Mouse (Mus musculus) liver, adult 2 months (tissue): ENCODE measurements around the gene Cyfip1. TPM values are rescaled to one million over a fixed set of nuclear protein-coding genes. Genes with fewer than 3 reads are reported as not detected.

Experiments used
- DNase-seq: peaks from one replicate; pipeline ENCODE4 v3.0.0-alpha.2; 2011; ENCODE audit warnings: low read depth, low spot score; ENCODE audit errors: extremely low read depth
- H3K27ac ChIP-seq: fragments of 200-500 bp; replicated peaks from 2 replicates; pipeline ENCODE4 v1.5.1; 2012; ENCODE audit warnings: low read depth, mild to moderate bottlenecking, control low read depth, inconsistent platforms, low read length; ENCODE audit not compliant: insufficient read depth
- H3K27me3 ChIP-seq: fragments of 200-500 bp; 2 replicates; pipeline ENCODE4 v1.6.1; 2012; ENCODE audit warnings: mild to moderate bottlenecking, moderate library complexity, low read length, inconsistent platforms; ENCODE audit not compliant: control insufficient read depth, insufficient read depth
- H3K36me3 ChIP-seq: fragments of 200-500 bp; 2 replicates; pipeline ENCODE4 v1.6.1; 2012; ENCODE audit warnings: low read length, inconsistent platforms; ENCODE audit not compliant: control insufficient read depth, insufficient read depth
- H3K4me1 ChIP-seq: fragments of 200-500 bp; 2 replicates; pipeline ENCODE4 v1.6.1; 2011; ENCODE audit warnings: low read length; ENCODE audit not compliant: control insufficient read depth, insufficient read depth
- H3K4me3 ChIP-seq: fragments of 200-500 bp; 2 replicates; pipeline ENCODE4 v1.5.1; 2011; ENCODE audit warnings: low read depth, mild to moderate bottlenecking, control low read depth, low read length, moderate library complexity; ENCODE audit not compliant: insufficient read depth
- H3K79me2 ChIP-seq: fragments of 200-500 bp; 2 replicates; pipeline ENCODE4 v1.6.1; 2012; ENCODE audit warnings: inconsistent platforms, mild to moderate bottlenecking, low read length, moderate library complexity; ENCODE audit not compliant: control insufficient read depth, insufficient read depth
- H3K9ac ChIP-seq: fragments of 200-500 bp; 2 replicates; pipeline ENCODE4 v1.6.1; 2012; ENCODE audit warnings: low read depth, mild to moderate bottlenecking, control low read depth, inconsistent platforms, low read length
- CTCF ChIP-seq: fragments of 200-500 bp; IDR thresholded peaks from 2 replicates; pipeline ENCODE4 v1.5.1; 2011; ENCODE audit warnings: low read depth, low read length, control low read depth
- POLR2A ChIP-seq: fragments of 200-500 bp; IDR thresholded peaks from 2 replicates; pipeline ENCODE4 v1.6.1; 2011; ENCODE audit warnings: low read length, control low read depth; ENCODE audit not compliant: insufficient read depth; ENCODE audit errors: extremely low read depth
- WGBS: fragments of 180-500 bp; shearing (Covaris S2); methylation state at CpG from one replicate; pipeline ENCODE4 v1.1.7; 2018; 5-methylcytosine and 5-hydroxymethylcytosine counted together
- polyA plus RNA-seq: library from polyadenylated mRNA; depleted of rRNA; stranded (reverse); fragments of >200 nt; gene quantifications from 2 replicates; pipeline ENCODE4 v1.2.3, GENCODE M21; 2012; rRNA removed
- total RNA-seq: library from RNA; depleted of rRNA; stranded (reverse); fragments of >200 nt; gene quantifications from 2 replicates; pipeline ENCODE4 v1.2.3, GENCODE M21; 2014; rRNA removed

Cyfip1 gene
- total RNA-seq (44.8 and 45.0 TPM in 2 replicates), polyA plus RNA-seq (14.0 and 17.3 TPM in 2 replicates)

DNA sequence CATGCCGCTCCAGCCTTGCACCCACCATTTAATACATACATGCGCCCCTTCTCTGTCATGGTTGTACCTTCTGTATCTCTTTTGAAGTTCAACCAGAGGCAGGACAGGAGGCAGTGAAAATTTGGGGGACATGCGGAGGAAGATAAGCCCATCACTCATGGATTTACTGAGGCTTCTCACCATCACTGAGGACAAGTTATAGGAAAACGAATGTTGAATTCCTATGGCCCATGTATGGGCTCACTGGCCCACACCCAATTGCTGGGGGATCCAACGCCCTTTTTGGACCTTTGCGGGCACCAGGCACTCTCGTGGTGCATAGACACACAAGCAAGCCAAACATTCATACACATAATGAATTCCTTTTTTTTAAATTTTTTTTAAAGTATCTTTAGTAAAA lies at the start of gene Cyfip1:
Gene Cyfip1, plus strand, starts transcription at position 301 of the 400 bp plus-strand sequence.
- WGBS = 61% methylated on average over 7 of the region's 7 CpGs
- Histone ChIP-seq H3K27me3 (no peaks in the 10 kb centered on the region), H3K27ac (peak within 1 kb of the TSS; percentile 64), H3K36me3 (no peaks in the 10 kb centered on the region), H3K79me2 (peaks cover 14% of the 10 kb centered on the region; the same call in 1 of the 2 replicates), H3K4me1 (peaks cover 4% of the 10 kb centered on the region; the same call in 1 of the 2 replicates), H3K9ac (peak within 1 kb of the TSS; percentile 86), H3K4me3 (peak within 1 kb of the TSS; percentile 83)
- DNase-seq = no peak
- TF ChIP-seq POLR2A (no peak), CTCF (no peak)

DNA sequence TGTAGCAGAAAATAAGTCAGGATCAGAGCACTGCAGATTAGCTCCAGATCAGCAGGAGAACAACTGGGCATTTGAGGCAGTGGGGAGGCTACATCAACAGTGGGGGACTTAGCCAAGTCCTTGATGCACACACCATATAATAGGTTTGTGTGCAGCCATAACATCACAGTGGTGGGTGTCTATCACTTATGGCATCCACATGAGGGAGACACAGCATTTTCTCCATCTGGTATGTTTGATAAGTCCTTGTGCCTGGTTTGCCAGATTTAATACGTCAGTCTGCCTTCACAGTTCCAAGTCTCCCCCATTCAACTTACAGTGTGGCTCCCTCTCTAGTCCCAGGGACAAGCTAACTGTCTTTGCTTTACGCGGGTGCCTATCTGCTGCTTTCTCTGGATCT lies 49.3 kb upstream of the Cyfip1 start:
- H3K27ac ChIP-seq = no peak overlapping the region
- 89% methylated on average over 3 of the region's 3 CpGs for WGBS
- H3K9ac ChIP-seq = no peak overlapping the region
- no peak for TF ChIP-seq POLR2A
- no peak for TF ChIP-seq CTCF
- no peak for DNase-seq
- H3K4me1 ChIP-seq = peaks cover 4% of the 10 kb centered on the region; the same call in 1 of the 2 replicates
- H3K36me3 ChIP-seq = peaks cover 6% of the 10 kb centered on the region; the same call in 1 of the 2 replicates
- H3K4me3 ChIP-seq = no peak overlapping the region
- 0 out of 2 replicates have a peak, but pooled peaks cover 5% of the 10 kb centered on the region for H3K79me2 ChIP-seq
- H3K27me3 ChIP-seq = no peaks in the 10 kb centered on the region

DNA sequence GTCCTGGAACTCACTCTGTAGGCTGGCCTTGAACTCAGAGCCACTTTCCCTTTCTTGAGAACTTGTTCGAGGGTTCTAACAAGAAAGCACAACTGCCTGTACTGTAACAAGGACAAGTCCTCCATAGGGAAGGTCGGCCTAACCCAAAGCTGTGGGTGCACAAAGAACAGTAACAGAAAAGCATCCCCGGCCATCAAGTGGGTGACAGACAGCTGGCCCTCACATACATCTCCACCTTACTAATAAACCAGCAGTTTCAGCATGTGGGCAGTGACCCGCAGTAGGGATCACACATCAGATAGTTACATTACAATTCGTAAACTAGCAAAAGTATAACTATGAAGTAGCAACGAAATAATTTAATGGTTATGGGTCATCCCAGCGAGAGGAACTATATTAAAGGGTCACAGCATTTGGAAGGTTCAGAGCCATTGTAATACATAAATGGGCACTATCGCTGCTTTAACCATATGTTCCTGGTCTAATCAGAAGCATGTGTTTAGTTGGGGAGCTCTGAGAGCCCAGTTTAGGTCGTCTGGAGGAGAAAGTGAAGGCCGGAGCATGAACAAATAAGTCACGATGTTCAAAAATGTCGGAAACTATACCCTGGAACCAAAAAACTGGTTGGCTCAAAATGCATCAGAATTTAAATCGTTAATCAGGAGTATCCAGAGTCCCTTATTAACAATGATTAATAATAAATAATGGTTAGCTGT lies 48.2 kb upstream of the Cyfip1 start:
- WGBS = 46% methylated on average over 13 of the region's 13 CpGs
- peaks cover 4% of the 10 kb centered on the region; the same call in 1 of the 2 replicates for H3K4me1 ChIP-seq
- no peaks in the 10 kb centered on the region for H3K27me3 ChIP-seq
- H3K79me2 ChIP-seq = 0 out of 2 replicates have a peak, but pooled peaks cover 5% of the 10 kb centered on the region
- H3K9ac ChIP-seq = no peak overlapping the region
- no peak overlapping the region for H3K27ac ChIP-seq
- no peak for TF ChIP-seq POLR2A
- no peak for TF ChIP-seq CTCF
- no peak for DNase-seq
- peak overlapping the region; percentile 90 for H3K4me3 ChIP-seq
- peaks cover 11% of the 10 kb centered on the region; the same call in 1 of the 2 replicates for H3K36me3 ChIP-seq

DNA sequence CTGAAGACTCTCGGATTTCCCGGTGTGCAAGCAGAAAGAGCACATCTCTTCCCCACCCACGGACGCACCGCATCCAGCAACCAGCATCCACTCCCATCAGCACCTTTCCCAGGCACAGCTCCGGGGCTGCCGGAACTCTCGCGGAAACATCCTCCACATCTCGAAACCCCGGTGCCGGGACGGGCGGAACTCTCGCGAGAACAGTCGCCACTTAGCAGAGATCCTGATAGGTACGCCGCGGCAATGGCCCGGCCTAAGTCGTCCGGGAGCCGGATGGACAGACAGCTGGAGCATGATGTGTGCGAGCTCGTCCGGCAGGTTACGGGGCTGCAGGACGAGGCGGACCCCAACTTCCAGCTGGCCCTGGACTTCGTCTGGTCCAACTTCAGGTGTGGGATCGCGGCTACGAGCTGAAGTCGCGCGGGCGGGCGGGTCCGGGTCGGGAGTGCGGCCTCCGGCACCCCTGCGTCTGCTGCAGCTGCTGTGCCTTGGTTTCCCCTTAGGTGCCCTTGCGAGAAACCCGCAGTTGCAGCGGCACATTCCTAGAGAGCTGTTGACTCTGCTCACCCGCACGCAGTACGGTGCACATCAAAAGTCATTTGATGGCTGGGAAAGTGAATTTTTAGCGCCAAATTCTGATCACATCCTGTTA lies 47.5 kb upstream of the Cyfip1 start, which contains the start of gene Tubgcp5:
Gene Tubgcp5, plus strand, starts transcription at position 203 of the 652 bp plus-strand sequence.
- H3K27ac ChIP-seq = no peak within 1 kb of the TSS
- peak within 1 kb of the TSS; percentile 89 for H3K9ac ChIP-seq
- TF ChIP-seq POLR2A (peak; percentile 61; the same call in 1 of the 2 replicates), CTCF (no peak)
- H3K27me3 ChIP-seq = no peaks in the 10 kb centered on the region
- H3K79me2 ChIP-seq = 0 out of 2 replicates have a peak, but pooled peaks cover 5% of the 10 kb centered on the region
- H3K4me3 ChIP-seq = peak within 1 kb of the TSS; percentile 90
- peaks cover 4% of the 10 kb centered on the region; the same call in 1 of the 2 replicates for H3K4me1 ChIP-seq
- DNase-seq = peak; percentile 86
- WGBS = under 1% methylated on average over 51 of the region's 51 CpGs
- peaks cover 14% of the 10 kb centered on the region; the same call in 1 of the 2 replicates for H3K36me3 ChIP-seq

DNA sequence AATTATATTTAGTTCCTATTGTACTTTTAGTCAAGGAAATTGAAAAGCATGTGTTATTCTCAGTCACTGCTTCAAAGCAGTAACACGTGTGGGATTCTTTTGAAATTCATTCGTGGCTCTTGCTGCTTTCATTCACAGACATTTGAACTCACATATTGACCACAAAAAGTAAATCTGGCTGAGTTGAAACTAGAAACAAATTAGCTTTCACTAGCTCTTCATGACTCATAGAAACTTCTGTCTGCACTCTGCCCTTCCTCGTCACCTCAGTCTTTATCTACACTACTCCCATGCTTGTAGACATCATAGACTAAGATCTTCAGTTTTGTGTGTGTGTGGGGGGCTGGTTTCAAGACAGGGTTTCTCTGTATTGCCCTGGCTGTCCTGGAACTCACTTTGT lies 41.6 kb upstream of the Cyfip1 start:
- DNase-seq = no peak
- peaks cover 48% of the 10 kb centered on the region for H3K36me3 ChIP-seq
- no peak overlapping the region for H3K4me3 ChIP-seq
- H3K9ac ChIP-seq = no peak overlapping the region
- H3K79me2 ChIP-seq = no peaks in the 10 kb centered on the region
- 92% methylated on average over 3 of the region's 3 CpGs for WGBS
- H3K27me3 ChIP-seq = no peaks in the 10 kb centered on the region
- TF ChIP-seq CTCF (no peak), POLR2A (no peak)
- H3K27ac ChIP-seq = no peak overlapping the region
- peaks cover under 1% of the 10 kb centered on the region; the same call in 1 of the 2 replicates for H3K4me1 ChIP-seq
